Mouse (Mus musculus) common myeloid progenitor, adult 5-6 weeks (primary cell): ENCODE results near the gene Vmn1r206. TPM values are rescaled to one million over a fixed set of nuclear protein-coding genes. Genes with fewer than 3 reads are reported as not detected.
"Not testable (repeated sequence)": the region's sequence is repeated elsewhere in the genome, so short reads cannot be mapped to it uniquely, and the experiment has no call there.

Source experiments
- ATAC-seq: replicated peaks from 2 replicates; pipeline ENCODE4 v1.8.0; 2016; ENCODE audit warnings: low read depth, mild to moderate bottlenecking, moderate TSS enrichment, inconsistent platforms; ENCODE audit not compliant: poor library complexity, severe bottlenecking
- total RNA-seq: library from RNA; stranded (forward); fragments of 200-1000, 187-1606 nt; gene quantifications from 2 replicates; pipeline ENCODE4 v1.2.3, GENCODE M21; 2017

Gene Vmn1r206
- not detected in 2 replicates for total RNA-seq

DNA sequence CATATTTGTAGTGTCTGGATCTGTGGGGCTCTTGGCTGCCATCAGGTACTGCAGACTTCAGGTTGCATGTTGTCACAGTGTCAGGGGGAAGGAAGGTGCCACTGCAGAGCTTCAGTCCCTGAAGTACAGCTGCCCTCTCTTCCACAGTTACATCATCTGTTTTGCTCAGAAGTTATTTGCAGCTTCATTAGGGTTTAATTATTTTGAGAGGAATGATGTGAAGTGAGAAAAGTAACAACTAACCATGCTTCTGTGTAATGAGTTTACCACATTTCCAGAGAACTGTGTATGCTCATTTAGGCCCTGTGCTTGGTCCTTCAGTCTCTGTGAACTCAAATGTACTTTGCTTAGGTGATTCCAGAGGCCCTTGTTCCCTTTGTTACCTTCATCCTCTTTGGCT lies at the start of gene Vmn1r206:
Vmn1r206 (minus strand) TSS at position 101 of the 400 bp plus-strand sequence.
- ATAC-seq = not testable (repeated sequence)

DNA sequence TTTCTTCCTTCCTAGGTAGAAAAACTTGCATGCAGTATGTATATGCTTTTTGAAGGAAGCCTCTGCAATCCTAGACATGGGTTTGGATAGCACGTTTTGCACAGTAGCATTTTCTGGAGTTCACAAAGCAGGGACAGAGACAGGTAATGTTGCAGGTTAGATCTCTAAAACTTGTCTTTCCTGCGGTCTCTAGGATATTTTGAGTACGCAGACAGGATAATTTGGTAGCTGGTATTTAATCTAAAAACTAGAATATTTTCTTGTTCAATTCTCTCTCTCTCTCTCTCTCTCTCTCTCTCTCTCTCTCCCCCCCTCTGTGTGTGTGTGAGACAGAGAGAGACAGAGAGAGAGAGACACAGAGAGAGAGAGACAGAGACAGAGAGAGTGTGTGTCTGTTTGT lies 31.2 kb downstream of the Vmn1r206 start, which contains the start of gene Vmn1r205:
Vmn1r205 (minus strand) TSS at position 101 of the 400 bp plus-strand sequence.
- no peak for ATAC-seq

DNA sequence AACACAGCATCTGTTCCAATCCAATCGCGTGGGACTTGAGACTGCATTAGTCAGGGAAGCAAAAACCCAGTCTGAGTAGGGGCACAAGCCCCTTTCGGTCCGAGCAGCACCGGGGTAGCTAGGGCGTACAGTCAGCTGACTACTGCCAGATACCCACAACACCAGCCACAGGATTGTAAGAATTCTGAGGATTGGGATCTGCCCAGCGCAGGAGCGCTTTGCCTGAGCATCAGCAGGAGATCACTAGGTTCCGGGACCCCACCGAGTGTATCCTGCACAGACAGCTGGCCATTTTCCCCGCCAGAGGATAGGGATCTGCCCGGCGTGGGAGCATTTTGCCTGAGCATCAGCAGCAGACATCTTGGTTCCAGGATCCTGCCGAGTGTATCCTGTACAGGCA lies 40.7 kb downstream of the Vmn1r206 start:
- ATAC-seq = not testable (repeated sequence)

DNA sequence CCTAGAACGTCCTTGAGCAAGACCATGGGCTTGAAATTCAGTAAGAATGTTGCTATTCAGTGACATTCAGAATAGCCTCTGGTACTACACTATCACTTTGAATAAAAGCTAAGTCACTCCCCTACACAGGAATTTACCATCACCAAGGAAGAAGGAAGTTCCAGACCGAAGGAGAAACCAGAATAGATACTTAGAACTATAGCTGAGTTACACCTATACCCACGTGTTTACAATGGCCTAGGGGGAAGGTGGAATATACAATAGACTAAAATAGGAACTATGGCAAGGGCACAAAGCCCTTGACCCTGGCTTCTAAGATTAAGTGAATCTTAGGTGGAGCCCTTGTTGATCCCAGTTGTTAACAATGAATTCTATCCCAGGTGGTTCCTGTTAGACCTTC lies 49.1 kb downstream of the Vmn1r206 start:
- ATAC-seq = not testable (repeated sequence)

Other genes with a start within 250 kb of the Vmn1r206 start
- gene Vmn1r199, start 244.4 kb downstream of the Vmn1r206 start, total RNA-seq = not detected in 2 replicates
- not detected in 2 replicates for gene Vmn1r200, start 233.9 kb downstream of the Vmn1r206 start, total RNA-seq
- gene Vmn1r201, start 152.3 kb downstream of the Vmn1r206 start, total RNA-seq = not detected in 2 replicates
- not detected in 2 replicates for gene Vmn1r202, start 118.9 kb downstream of the Vmn1r206 start, total RNA-seq
- 0.10 and 0.14 TPM in 2 replicates for gene Vmn1r203, start 106.1 kb downstream of the Vmn1r206 start, total RNA-seq
- not detected in 2 replicates for gene Vmn1r204, start 71.1 kb downstream of the Vmn1r206 start, total RNA-seq
- gene Vmn1r205, start 31.3 kb downstream of the Vmn1r206 start, total RNA-seq = not detected in 2 replicates
- gene Vmn1r207-ps, start 105.4 kb upstream of the Vmn1r206 start, total RNA-seq = not detected in 2 replicates
- not detected in 2 replicates for gene Vmn1r208, start 153.1 kb upstream of the Vmn1r206 start, total RNA-seq
- gene Vmn1r209, start 185.4 kb upstream of the Vmn1r206 start, total RNA-seq = not detected in 2 replicates
- not detected in 2 replicates for gene Vmn1r210, start 207.1 kb upstream of the Vmn1r206 start, total RNA-seq
- not detected in 2 replicates for gene Vmn1r211, start 233.3 kb upstream of the Vmn1r206 start, total RNA-seq